In genomic region chr5:120651230-120651629, GRCm38 (mm10) we compare ENCODE assay signal across 29 mouse cellular contexts. TPM values are rescaled to one million over a fixed set of nuclear protein-coding genes. Genes with fewer than 3 reads are reported as not detected.
"Had no signal": no experiment of that assay in that cellular context is flagged by ENCODE, and none has a peak within 500 bp of the region (broad histone marks: within the 10 kb centered on the region; RNA-seq: fewer than 3 reads in every experiment).

No protein-coding gene starts in this region.

- H3K4me3 ChIP-seq: limb, embryonic 10.5 days; limb, embryonic 13.5 days; liver, embryonic 13.5 days; midbrain, embryonic 12.5 days; midbrain, embryonic 15.5 days; myocyte; neural tube, embryonic 13.5 days; stomach, embryonic 15.5 days had no signal

- H3K36me3 ChIP-seq: limb, embryonic 10.5 days; limb, embryonic 13.5 days; liver, embryonic 13.5 days; midbrain, embryonic 12.5 days; midbrain, embryonic 15.5 days; neural tube, embryonic 13.5 days; stomach, embryonic 15.5 days had no signal

- DNase-seq: kidney, adult 18-20 months; kidney, adult 9 months; kidney, postnatal 14 days; kidney, postnatal 4 days; layer of hippocampus, postnatal 36 days; liver; liver, embryonic 13.5 days; lung, adult 2 months; lung, postnatal 14 days; retina, postnatal 1 day; right cerebral cortex, postnatal 25 days; spleen, adult 18-20 months; thymus, adult 18-20 months; thymus, postnatal 14 days; thymus, postnatal 4 days had no signal

- H3K27ac ChIP-seq: limb, embryonic 10.5 days; limb, embryonic 13.5 days; liver, embryonic 13.5 days; macrophage; midbrain, embryonic 12.5 days; midbrain, embryonic 15.5 days; neural tube, embryonic 13.5 days; stomach, embryonic 15.5 days had no signal

- ATAC-seq: inflammation-experienced regulatory T-cells, adult 6 months; midbrain, embryonic 15.5 days had no signal

- H3K9ac ChIP-seq: limb, embryonic 13.5 days; liver, embryonic 13.5 days; midbrain, embryonic 12.5 days; midbrain, embryonic 15.5 days; neural tube, embryonic 13.5 days; stomach, embryonic 15.5 days had no signal

- H3K4me2 ChIP-seq: limb, embryonic 13.5 days; liver, embryonic 13.5 days; midbrain, embryonic 12.5 days; midbrain, embryonic 15.5 days; neural tube, embryonic 13.5 days; stomach, embryonic 15.5 days had no signal

- H3K9me3 ChIP-seq: limb, embryonic 10.5 days; limb, embryonic 13.5 days; liver, embryonic 13.5 days; midbrain, embryonic 12.5 days; midbrain, embryonic 15.5 days; neural tube, embryonic 13.5 days; stomach, embryonic 15.5 days had no signal

RNA-seq across cellular contexts. Expression of gene Rasal1, which starts 2.6 kb away (rescaled TPM):
- total RNA-seq: megakaryocyte, adult 5-6 weeks had no signal
- polyA plus RNA-seq: macrophage; midbrain, embryonic 12.5 days had no signal

RNA-seq across cellular contexts. Expression of gene Cfap73, which starts 17.2 kb away (rescaled TPM):
- total RNA-seq: left cerebral cortex, postnatal 25 days; megakaryocyte, adult 5-6 weeks; neutrophil, adult 5-6 weeks had no signal
- polyA plus RNA-seq: inflammation-experienced regulatory T-cells, adult 6 months; kidney, embryonic 16.5 days; limb, embryonic 10.5 days; limb, embryonic 13.5 days; liver, embryonic 13.5 days; liver, embryonic 16.5 days; macrophage; midbrain, embryonic 12.5 days; myocyte; neural tube, embryonic 13.5 days; stomach, embryonic 15.5 days had no signal
